Mouse (Mus musculus): ENCODE measurements around the gene Gm37240. TPM values are rescaled to one million over a fixed set of nuclear protein-coding genes. Genes with fewer than 3 reads are reported as not detected.

Gene Gm37240
- polyA plus RNA-seq, 1 experiment from 2014 or later, result not detected

DNA sequence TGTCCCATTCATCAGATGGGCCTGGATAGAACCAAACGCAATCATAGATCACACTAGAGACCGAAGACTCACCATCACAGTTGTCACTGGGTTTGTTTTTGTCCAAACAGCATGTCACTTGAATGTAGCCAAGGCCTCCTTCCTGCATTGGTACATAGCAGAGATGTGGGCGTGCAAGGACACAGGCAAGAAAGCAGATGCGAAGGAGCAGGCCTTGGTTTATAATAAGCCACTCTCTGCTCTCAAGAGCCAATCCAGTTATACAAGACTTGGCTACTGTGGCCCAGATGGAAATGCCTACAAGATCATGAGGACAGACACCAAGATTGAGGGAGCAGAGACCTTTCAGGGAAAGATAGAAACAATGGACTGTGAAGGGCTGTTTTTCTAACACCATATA is 456.1 kb downstream of the Gm37240 start:
- no peak for ATAC-seq (ENCODE audit: low read depth)
- no peak overlapping the region for H3K4me2 ChIP-seq
- no peak overlapping the region for H3K4me3 ChIP-seq
- no peak overlapping the region for H3K9ac ChIP-seq
- no peaks in the 10 kb centered on the region for H3K36me3 ChIP-seq
- H3K27ac ChIP-seq (replicated peaks), result no peak overlapping the region
- no peaks in the 10 kb centered on the region for H3K27me3 ChIP-seq
- WGBS, result 97% methylated on average over 4 of the region's 4 CpGs
- no peaks in the 10 kb centered on the region for H3K9me3 ChIP-seq
- peaks cover 10% of the 10 kb centered on the region for H3K4me1 ChIP-seq (replicated peaks)

GRCm38 (mm10) chr3:85423376-85423997 is 463.8 kb downstream of the Gm37240 start:
- H3K9me3 ChIP-seq, result no peaks in the 10 kb centered on the region
- H3K27me3 ChIP-seq, result no peaks in the 10 kb centered on the region
- ATAC-seq (ENCODE audit: low read depth), result no peak
- WGBS, result 53% methylated on average over 5 of the region's 5 CpGs
- no peaks in the 10 kb centered on the region for H3K4me1 ChIP-seq (replicated peaks)
- H3K36me3 ChIP-seq, result no peaks in the 10 kb centered on the region
- H3K4me3 ChIP-seq, result no peak overlapping the region
- no peak overlapping the region for H3K9ac ChIP-seq
- no peak overlapping the region for H3K4me2 ChIP-seq
- H3K27ac ChIP-seq (replicated peaks), result no peak overlapping the region

DNA sequence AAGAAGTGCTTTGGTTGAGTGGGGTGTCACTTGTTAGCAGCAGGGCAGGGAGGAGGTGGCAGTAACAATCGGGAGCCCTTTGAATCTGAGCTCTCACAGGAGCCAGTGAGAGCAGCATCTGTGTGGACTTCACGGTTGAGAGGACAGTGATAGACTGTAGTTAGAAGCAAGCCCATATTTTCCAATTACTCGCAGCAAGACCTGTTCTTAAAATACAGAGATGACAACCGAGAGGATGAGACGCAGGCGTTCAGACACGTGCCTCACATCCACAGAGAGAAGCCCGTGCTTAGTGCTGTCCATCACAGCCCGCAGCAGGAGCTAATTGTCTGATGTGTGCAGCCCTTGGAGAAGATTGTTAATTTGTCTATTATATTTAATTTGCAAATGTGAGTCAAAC is 465.9 kb downstream of the Gm37240 start:
- H3K27me3 ChIP-seq, result no peaks in the 10 kb centered on the region
- H3K4me2 ChIP-seq, result no peak overlapping the region
- no peak overlapping the region for H3K4me3 ChIP-seq
- H3K36me3 ChIP-seq, result no peaks in the 10 kb centered on the region
- 84% methylated on average over 9 of the region's 9 CpGs for whole genome bisulfite sequencing
- ATAC-seq (ENCODE audit: low read depth), result no peak
- H3K4me1 ChIP-seq (replicated peaks), result no peaks in the 10 kb centered on the region
- H3K9me3 ChIP-seq, result no peaks in the 10 kb centered on the region
- H3K27ac ChIP-seq (replicated peaks), result no peak overlapping the region
- H3K9ac ChIP-seq, result no peak overlapping the region

DNA sequence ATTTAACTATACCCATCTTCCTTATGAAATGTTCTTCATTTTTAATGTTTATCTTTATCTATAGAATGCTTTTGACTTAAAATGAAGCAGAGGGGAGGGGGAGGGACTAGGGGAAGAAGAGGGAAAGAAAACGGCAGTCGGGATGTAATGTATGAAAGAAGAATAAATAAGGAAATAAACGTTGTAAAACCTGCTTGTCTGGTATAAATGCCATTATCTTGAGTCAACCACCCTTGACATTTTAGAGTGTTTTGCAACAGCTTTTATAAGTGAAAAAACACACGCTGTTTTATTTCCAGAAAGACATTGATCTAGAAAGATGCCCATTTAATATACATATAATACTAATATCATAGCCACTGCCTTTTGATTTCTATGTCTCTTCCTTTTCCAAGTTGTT is 469.7 kb downstream of the Gm37240 start:
- H3K4me3 ChIP-seq, result no peak overlapping the region
- no peak overlapping the region for H3K4me2 ChIP-seq
- no peaks in the 10 kb centered on the region for H3K27me3 ChIP-seq
- no peak overlapping the region for H3K27ac ChIP-seq (replicated peaks)
- no peak overlapping the region for H3K9ac ChIP-seq
- H3K36me3 ChIP-seq, result no peaks in the 10 kb centered on the region
- no peak for ATAC-seq (ENCODE audit: low read depth)
- 84% methylated on average over 4 of the region's 4 CpGs for WGBS
- H3K4me1 ChIP-seq (replicated peaks), result no peaks in the 10 kb centered on the region
- H3K9me3 ChIP-seq, result no peaks in the 10 kb centered on the region

GRCm38 (mm10) chr3:85398841-85399240 is 488.5 kb downstream of the Gm37240 start:
- ATAC-seq (ENCODE audit: low read depth), result no peak
- H3K4me2 ChIP-seq, result no peak overlapping the region
- no peak overlapping the region for H3K4me3 ChIP-seq
- no peaks in the 10 kb centered on the region for H3K36me3 ChIP-seq
- 0 out of 2 replicates have a peak, but pooled peaks cover 12% of the 10 kb centered on the region for H3K9me3 ChIP-seq
- H3K9ac ChIP-seq, result no peak overlapping the region
- H3K27me3 ChIP-seq, result no peaks in the 10 kb centered on the region
- H3K4me1 ChIP-seq (replicated peaks), result no peaks in the 10 kb centered on the region
- no peak overlapping the region for H3K27ac ChIP-seq (replicated peaks)

GRCm38 (mm10) chr3:85398483-85398835 is 488.9 kb downstream of the Gm37240 start:
- no peaks in the 10 kb centered on the region for H3K27me3 ChIP-seq
- H3K27ac ChIP-seq (replicated peaks), result no peak overlapping the region
- WGBS, result 95% methylated on average over 1 of the region's 1 CpGs
- H3K4me2 ChIP-seq, result no peak overlapping the region
- 0 out of 2 replicates have a peak, but pooled peaks cover 12% of the 10 kb centered on the region for H3K9me3 ChIP-seq
- H3K9ac ChIP-seq, result no peak overlapping the region
- no peak overlapping the region for H3K4me3 ChIP-seq
- no peaks in the 10 kb centered on the region for H3K4me1 ChIP-seq (replicated peaks)
- no peaks in the 10 kb centered on the region for H3K36me3 ChIP-seq
- ATAC-seq (ENCODE audit: low read depth), result no peak

DNA sequence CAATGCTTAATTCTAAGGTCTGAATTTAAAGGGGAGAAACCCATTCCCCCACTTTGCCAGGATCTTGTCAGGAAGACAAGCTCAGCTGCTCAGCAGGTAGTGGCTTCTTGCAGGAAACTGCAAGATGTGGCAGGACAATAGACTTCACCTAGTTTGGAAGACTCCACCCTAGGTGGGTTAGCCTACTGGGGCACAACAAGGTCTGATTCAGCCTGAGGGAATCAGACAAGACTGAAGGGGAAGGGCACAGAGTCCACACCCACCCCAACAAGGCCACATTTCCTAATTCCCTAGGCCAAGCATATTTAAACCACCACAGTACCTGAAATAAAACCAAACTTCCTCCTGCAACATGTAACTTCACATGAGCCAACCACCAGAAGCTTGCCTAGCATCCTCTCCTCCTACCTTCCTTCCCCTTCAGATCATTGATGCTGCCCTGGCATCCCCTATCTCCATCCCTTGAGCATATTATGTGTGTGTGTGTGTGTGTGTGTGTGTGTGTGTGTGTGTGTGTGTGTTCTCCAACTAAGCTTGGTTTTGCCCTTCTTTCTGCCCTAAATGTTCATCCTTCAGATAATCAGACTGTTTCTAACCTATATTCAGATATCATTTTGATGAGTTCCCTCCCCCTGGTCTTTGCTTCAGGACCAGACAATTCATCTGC is 489.4 kb downstream of the Gm37240 start:
- Histone ChIP-seq H3K36me3 (no peaks in the 10 kb centered on the region), H3K4me3 (no peak overlapping the region), H3K9me3 (0 out of 2 replicates have a peak, but pooled peaks cover 12% of the 10 kb centered on the region), H3K4me1 (replicated peaks) (no peaks in the 10 kb centered on the region), H3K27ac (replicated peaks) (no peak overlapping the region), H3K9ac (no peak overlapping the region), H3K27me3 (no peaks in the 10 kb centered on the region), H3K4me2 (no peak overlapping the region)
- no peak for ATAC-seq (ENCODE audit: low read depth)

DNA sequence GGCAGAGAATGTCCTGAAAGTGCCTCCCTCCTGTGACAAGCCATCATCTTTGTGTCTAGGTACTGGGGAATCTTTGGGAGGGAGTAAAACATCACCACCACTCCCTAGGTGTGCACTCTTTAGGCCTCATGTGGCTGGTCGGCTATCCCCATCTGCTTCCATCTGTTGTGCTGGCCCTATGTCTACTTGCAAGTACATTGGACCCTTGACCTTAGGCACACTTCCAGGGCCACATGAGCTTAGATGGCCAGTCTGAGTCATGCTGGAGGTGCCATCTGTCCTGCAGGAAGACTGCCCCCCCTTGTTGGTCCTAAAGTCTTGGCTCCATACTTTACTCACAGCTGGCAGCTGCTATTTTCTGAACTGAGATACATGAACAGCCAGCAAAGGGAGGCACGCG is 493.9 kb downstream of the Gm37240 start:
- ATAC-seq (ENCODE audit: low read depth), result no peak
- Histone ChIP-seq H3K4me3 (no peak overlapping the region), H3K4me2 (no peak overlapping the region), H3K36me3 (no peaks in the 10 kb centered on the region), H3K27ac (replicated peaks) (no peak overlapping the region), H3K9me3 (0 out of 2 replicates have a peak, but pooled peaks cover 12% of the 10 kb centered on the region), H3K27me3 (no peaks in the 10 kb centered on the region), H3K4me1 (replicated peaks) (no peaks in the 10 kb centered on the region), H3K9ac (no peak overlapping the region)
- 90% methylated on average over 3 of the region's 3 CpGs for WGBS

- H3K27ac ChIP-seq (replicated peaks), result no peak overlapping the region
- no peaks in the 10 kb centered on the region for H3K36me3 ChIP-seq
- no peaks in the 10 kb centered on the region for H3K4me1 ChIP-seq (replicated peaks)
- no peak for ATAC-seq (ENCODE audit: low read depth)
- H3K9me3 ChIP-seq, result 0 out of 2 replicates have a peak, but pooled peaks cover 7% of the 10 kb centered on the region
- no peak overlapping the region for H3K4me3 ChIP-seq
- 92% methylated on average over 6 of the region's 6 CpGs for WGBS
- H3K27me3 ChIP-seq, result no peaks in the 10 kb centered on the region
- no peak overlapping the region for H3K4me2 ChIP-seq
- H3K9ac ChIP-seq, result no peak overlapping the region
These were observed 495.6 kb downstream of the Gm37240 start for GRCm38 (mm10) chr3:85391756-85392155.

DNA sequence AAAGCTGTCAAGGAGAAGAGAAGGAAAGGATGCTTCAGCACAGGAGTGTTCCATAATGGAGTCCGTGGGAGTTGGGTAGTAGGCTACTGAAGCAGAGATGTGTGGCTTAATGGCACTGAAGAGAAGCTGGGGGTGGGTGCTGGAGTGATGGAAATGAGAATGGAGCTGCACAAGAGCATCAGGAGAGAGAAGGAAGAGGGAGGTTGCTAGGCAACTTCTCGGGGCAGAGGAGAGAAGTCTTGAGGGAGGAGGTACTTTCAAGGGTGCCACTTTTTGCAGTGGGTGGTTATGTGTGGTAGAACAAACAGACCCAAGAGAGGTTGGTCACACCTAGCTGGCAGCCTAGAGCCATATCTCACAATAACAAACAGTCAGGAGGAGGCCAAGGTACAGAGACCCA is 496.2 kb downstream of the Gm37240 start:
- Histone ChIP-seq H3K9ac (no peak overlapping the region), H3K27ac (replicated peaks) (no peak overlapping the region), H3K27me3 (no peaks in the 10 kb centered on the region), H3K36me3 (no peaks in the 10 kb centered on the region), H3K4me2 (no peak overlapping the region), H3K9me3 (0 out of 2 replicates have a peak, but pooled peaks cover 5% of the 10 kb centered on the region), H3K4me1 (replicated peaks) (no peaks in the 10 kb centered on the region), H3K4me3 (no peak overlapping the region)
- WGBS, result 82% methylated on average over 2 of the region's 2 CpGs
- no peak for ATAC-seq (ENCODE audit: low read depth)

GRCm38 (mm10) chr3:85385371-85385770 is 501.9 kb downstream of the Gm37240 start:
- Histone ChIP-seq H3K9me3 (no peaks in the 10 kb centered on the region), H3K27me3 (no peaks in the 10 kb centered on the region), H3K4me1 (replicated peaks) (no peaks in the 10 kb centered on the region), H3K4me2 (no peak overlapping the region), H3K36me3 (no peaks in the 10 kb centered on the region), H3K4me3 (no peak overlapping the region), H3K27ac (replicated peaks) (no peak overlapping the region), H3K9ac (no peak overlapping the region)
- no peak for ATAC-seq (ENCODE audit: low read depth)

GRCm38 (mm10) chr3:85383330-85383729 is 504.0 kb downstream of the Gm37240 start:
- Histone ChIP-seq H3K4me2 (no peak overlapping the region), H3K4me1 (replicated peaks) (no peaks in the 10 kb centered on the region; the same call in 1 of the 2 replicates), H3K4me3 (no peak overlapping the region), H3K36me3 (no peaks in the 10 kb centered on the region), H3K9ac (no peak overlapping the region), H3K27ac (replicated peaks) (no peak overlapping the region), H3K9me3 (no peaks in the 10 kb centered on the region), H3K27me3 (no peaks in the 10 kb centered on the region)
- 86% methylated on average over 3 of the region's 3 CpGs for WGBS
- ATAC-seq (ENCODE audit: low read depth), result no peak

Data from neural tube, embryonic 13.5 days (tissue).